Mouse (Mus musculus) ES-Bruce4 (cell line): Measurements from ENCODE around the gene Slc6a11. TPM values are rescaled to one million over a fixed set of nuclear protein-coding genes. Genes with fewer than 3 reads are reported as not detected.
A peak's percentile ranks its signal among the peaks of the same experiment; 100 is the strongest.

Experiments
- H3K27ac ChIP-seq: 2 replicates; pipeline ENCODE4 v1.5.1; 2012; ENCODE audit warnings: low read length, inconsistent platforms; ENCODE audit not compliant: insufficient read depth
- H3K27me3 ChIP-seq: 2 replicates; pipeline ENCODE4 v1.6.1; 2012; ENCODE audit warnings: mild to moderate bottlenecking, low read length, inconsistent platforms; ENCODE audit not compliant: control insufficient read depth, poor library complexity, insufficient read depth, severe bottlenecking
- H3K36me3 ChIP-seq: 2 replicates; pipeline ENCODE4 v1.6.1; 2012; ENCODE audit warnings: inconsistent platforms, mild to moderate bottlenecking, low read length, moderate library complexity; ENCODE audit not compliant: control insufficient read depth, poor library complexity, insufficient read depth, severe bottlenecking
- H3K4me1 ChIP-seq: one replicate; pipeline ENCODE4 v1.8.1; 2011; ENCODE audit warnings: low read length; ENCODE audit not compliant: control insufficient read depth, insufficient read depth
- H3K4me3 ChIP-seq: 2 replicates; pipeline ENCODE4 v1.5.1; 2011; ENCODE audit warnings: low read depth, mild to moderate bottlenecking, low read length
- H3K9ac ChIP-seq: 2 replicates; pipeline ENCODE4 v1.6.1; 2012; ENCODE audit warnings: low read depth, mild to moderate bottlenecking, inconsistent platforms; ENCODE audit not compliant: poor library complexity, severe bottlenecking
- H3K9me3 ChIP-seq: replicated peaks from 2 replicates; pipeline ENCODE4 v1.6.1; 2012; ENCODE audit warnings: mild to moderate bottlenecking, low read length, inconsistent platforms; ENCODE audit not compliant: control insufficient read depth, poor library complexity, insufficient read depth, severe bottlenecking
- CTCF ChIP-seq: IDR thresholded peaks from one replicate; pipeline ENCODE4 v1.8.1; 2011; ENCODE audit warnings: low read depth, low read length
- EP300 ChIP-seq: IDR thresholded peaks from 2 replicates; pipeline ENCODE4 v1.6.1; 2011; ENCODE audit warnings: low read depth, low read length; ENCODE audit not compliant: insufficient read depth
- POLR2A ChIP-seq: IDR thresholded peaks from one replicate; pipeline ENCODE4 v1.8.1; 2011; ENCODE audit warnings: low read length; ENCODE audit not compliant: insufficient read depth
- polyA plus RNA-seq: library from polyadenylated mRNA; stranded (reverse); fragments of >200 nt; gene quantifications from 2 replicates; pipeline ENCODE4 v1.2.4, GENCODE M21; 2011; ENCODE audit warnings: low read depth; ENCODE audit not compliant: missing spikeins, insufficient read depth, insufficient read length

Gene Slc6a11
- polyA plus RNA-seq, 1 experiment, result 0.19 TPM

DNA sequence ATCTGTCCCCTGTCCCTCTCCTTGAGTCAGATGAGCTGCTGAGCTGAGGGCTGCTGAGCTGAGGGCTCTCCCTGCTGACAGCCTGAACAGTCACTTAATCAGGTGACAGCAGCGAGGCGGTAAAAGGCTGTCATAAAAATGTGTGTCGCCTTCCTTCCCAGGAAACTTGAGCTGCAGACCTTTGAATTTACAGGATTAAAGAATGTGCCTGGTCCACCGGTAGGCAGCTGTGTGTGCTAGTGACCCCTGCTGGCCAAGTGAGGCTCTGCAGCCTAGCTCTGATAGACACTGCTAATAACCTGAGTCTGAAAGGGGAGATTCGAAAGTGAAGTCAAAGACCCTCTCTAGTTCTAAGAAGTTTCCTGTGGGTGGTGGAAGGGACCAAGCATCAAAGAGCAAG lies 119.3 kb downstream of the Slc6a11 start:
- no peaks in the 10 kb centered on the region for H3K4me1 ChIP-seq
- H3K9ac ChIP-seq, result no peak overlapping the region
- no peak overlapping the region for H3K4me3 ChIP-seq
- no peaks in the 10 kb centered on the region for H3K9me3 ChIP-seq
- H3K36me3 ChIP-seq, result no peaks in the 10 kb centered on the region
- TF ChIP-seq EP300 (no peak), CTCF (peak; percentile 98)
- H3K27ac ChIP-seq, result no peak overlapping the region
- H3K27me3 ChIP-seq, result no peaks in the 10 kb centered on the region

DNA sequence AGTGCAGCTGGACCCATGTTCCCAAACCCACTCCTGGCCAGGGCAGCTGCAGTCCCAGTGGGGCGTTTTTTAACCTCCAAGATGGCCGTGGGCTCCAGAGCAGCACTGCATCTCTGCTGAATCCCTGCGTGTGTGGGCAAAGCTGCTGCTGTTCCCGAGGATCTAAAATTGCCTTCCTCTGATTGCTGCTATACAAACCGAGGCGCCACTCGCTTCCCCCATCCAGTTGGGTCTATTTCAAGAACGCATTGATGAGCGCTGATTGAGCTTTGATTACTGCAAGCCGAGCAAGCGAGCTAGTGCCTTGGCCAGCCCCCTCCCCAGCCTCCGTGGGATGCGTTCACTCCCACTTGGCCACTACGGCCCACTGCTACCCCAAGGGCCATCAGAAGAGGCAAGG lies 123.9 kb downstream of the Slc6a11 start:
- no peak for TF ChIP-seq POLR2A
- TF ChIP-seq CTCF, result no peak
- TF ChIP-seq EP300, result no peak
- H3K27me3 ChIP-seq, result no peaks in the 10 kb centered on the region
- no peak overlapping the region for H3K27ac ChIP-seq
- no peaks in the 10 kb centered on the region for H3K4me1 ChIP-seq
- H3K9me3 ChIP-seq, result no peaks in the 10 kb centered on the region
- H3K4me3 ChIP-seq, result no peak overlapping the region
- H3K9ac ChIP-seq, result no peak overlapping the region
- H3K36me3 ChIP-seq, result no peaks in the 10 kb centered on the region

GRCm38 (mm10) chr6:114257762-114258361 lies 126.8 kb downstream of the Slc6a11 start:
- no peak overlapping the region for H3K27ac ChIP-seq
- no peaks in the 10 kb centered on the region for H3K36me3 ChIP-seq
- H3K27me3 ChIP-seq, result no peaks in the 10 kb centered on the region
- no peak overlapping the region for H3K9ac ChIP-seq
- TF ChIP-seq POLR2A (no peak), EP300 (no peak), CTCF (no peak)
- H3K4me1 ChIP-seq, result no peaks in the 10 kb centered on the region
- H3K4me3 ChIP-seq, result no peak overlapping the region
- no peaks in the 10 kb centered on the region for H3K9me3 ChIP-seq

GRCm38 (mm10) chr6:114258661-114259193 lies 127.7 kb downstream of the Slc6a11 start:
- Histone ChIP-seq H3K9ac (no peak overlapping the region), H3K4me3 (no peak overlapping the region), H3K36me3 (no peaks in the 10 kb centered on the region), H3K27me3 (no peaks in the 10 kb centered on the region), H3K9me3 (no peaks in the 10 kb centered on the region), H3K27ac (no peak overlapping the region), H3K4me1 (no peaks in the 10 kb centered on the region)
- no peak for TF ChIP-seq CTCF

DNA sequence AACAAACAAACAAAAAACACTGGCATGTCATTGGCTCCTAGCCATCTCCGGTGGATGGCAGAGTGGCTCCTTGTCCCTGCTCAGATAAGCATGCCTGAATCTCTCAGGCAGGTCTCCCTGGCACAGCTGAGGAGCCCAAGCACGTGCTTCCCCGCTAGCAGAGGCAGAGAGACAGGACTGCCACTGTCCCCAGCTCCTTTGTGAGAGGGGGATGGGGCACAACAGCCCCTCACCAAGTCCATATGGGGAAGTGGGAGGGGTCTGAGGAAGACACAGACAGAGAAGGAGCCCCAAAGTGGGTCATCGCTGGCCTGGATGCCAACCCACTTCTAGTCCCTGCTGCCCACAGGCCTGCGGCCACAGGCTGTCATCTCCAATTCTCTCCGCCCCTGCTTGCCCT lies 130.6 kb downstream of the Slc6a11 start:
- Histone ChIP-seq H3K4me3 (no peak overlapping the region), H3K27ac (no peak overlapping the region), H3K4me1 (no peaks in the 10 kb centered on the region), H3K9me3 (no peaks in the 10 kb centered on the region), H3K36me3 (no peaks in the 10 kb centered on the region), H3K9ac (no peak overlapping the region), H3K27me3 (no peaks in the 10 kb centered on the region)
- TF ChIP-seq EP300 (no peak), CTCF (no peak), POLR2A (no peak)

DNA sequence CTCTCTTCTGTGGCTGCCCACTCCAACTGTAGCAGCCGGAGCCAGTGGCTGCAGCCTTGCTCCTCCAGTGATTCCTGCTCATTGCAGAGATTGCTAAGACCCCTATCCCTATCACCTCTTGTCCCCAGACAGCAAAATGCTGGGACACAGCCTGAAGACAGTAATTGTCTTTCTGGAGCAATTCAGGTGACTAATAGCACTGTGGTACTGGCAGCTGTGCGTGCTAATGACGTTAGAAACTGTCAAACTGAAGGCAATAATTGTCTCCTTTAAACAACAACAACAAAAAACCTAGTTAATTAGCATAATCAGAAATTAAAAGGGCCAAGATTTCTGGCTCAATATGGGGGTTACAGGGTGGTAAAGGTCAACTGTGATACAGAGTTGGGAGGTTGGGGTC lies 133.0 kb downstream of the Slc6a11 start:
- Histone ChIP-seq H3K4me1 (peaks cover 2% of the 10 kb centered on the region), H3K9me3 (no peaks in the 10 kb centered on the region), H3K27me3 (no peaks in the 10 kb centered on the region), H3K4me3 (no peak overlapping the region), H3K9ac (no peak overlapping the region), H3K27ac (no peak overlapping the region), H3K36me3 (no peaks in the 10 kb centered on the region)
- TF ChIP-seq POLR2A (no peak), EP300 (no peak), CTCF (no peak)
